In the genomic region with DNA sequence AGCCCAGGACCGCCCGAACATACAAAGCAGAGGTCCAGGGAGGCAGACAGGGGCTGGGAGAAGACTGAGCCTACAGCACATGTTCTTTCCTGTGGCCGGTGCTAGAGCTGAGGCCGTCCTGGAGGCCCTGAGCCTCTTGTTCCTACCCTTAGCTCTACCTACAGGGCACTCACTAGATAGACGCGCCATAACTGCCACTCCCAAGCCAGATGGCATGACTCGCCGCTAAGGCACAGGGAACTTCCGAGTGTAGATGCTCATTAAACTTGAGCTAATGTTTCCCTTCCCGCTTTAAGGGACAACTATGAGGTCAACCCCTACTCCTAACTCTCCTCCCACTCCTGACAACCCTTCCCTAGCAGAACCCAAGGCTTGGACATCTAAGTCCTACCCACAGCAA, we compare ENCODE assay signal across 22 mouse cellular contexts. TPM values are rescaled to one million over a fixed set of nuclear protein-coding genes. Genes with fewer than 3 reads are reported as not detected.
DNase-seq lines count a peak whose midpoint lies in the region; ATAC-seq lines count a peak whose summit lies in the region.
"Had no signal": no experiment of that assay in that cellular context is flagged by ENCODE, and none has a peak within 500 bp of the region (broad histone marks: within the 10 kb centered on the region; RNA-seq: fewer than 3 reads in every experiment).

No protein-coding gene starts in this region.

- DNase-seq in forebrain, embryonic 10.5 days (ENCODE audit: extremely low spot score, low spot score), result no peak
- peak; percentile 17 for DNase-seq in retina, postnatal 1 day
- DNase-seq in retina, embryonic 14.5 days (ENCODE audit: low spot score), result no peak
- DNase-seq in spleen, postnatal 36 days (ENCODE audit: low spot score in 2 of 2), result no peak
- DNase-seq: adrenal gland, postnatal 36 days; heart, postnatal 10 days; kidney, adult 11 months; layer of hippocampus, postnatal 36 days; liver, postnatal 0 days had no signal

- H3K9me3 ChIP-seq in forebrain, embryonic 10.5 days, result no peaks in the 10 kb centered on the region
- no peaks in the 10 kb centered on the region for H3K9me3 ChIP-seq in forebrain, embryonic 15.5 days
- H3K9me3 ChIP-seq in forebrain, embryonic 12.5 days, result no peaks in the 10 kb centered on the region
- H3K9me3 ChIP-seq: heart, embryonic 12.5 days; kidney, embryonic 15.5 days; limb, embryonic 12.5 days; midbrain, embryonic 10.5 days; neural tube, embryonic 13.5 days had no signal

- H3K4me2 ChIP-seq in forebrain, embryonic 15.5 days (replicated peaks), result no peak overlapping the region
- no peak overlapping the region for H3K4me2 ChIP-seq in forebrain, embryonic 12.5 days
- H3K4me2 ChIP-seq: heart, embryonic 12.5 days; hindbrain, embryonic 14.5 days; kidney, embryonic 15.5 days; limb, embryonic 12.5 days; liver, embryonic 11.5 days had no signal

- peaks cover 46% of the 10 kb centered on the region for H3K36me3 ChIP-seq in forebrain, embryonic 10.5 days (replicated peaks)
- H3K36me3 ChIP-seq in forebrain, embryonic 15.5 days, result no peaks in the 10 kb centered on the region
- peaks cover 4% of the 10 kb centered on the region for H3K36me3 ChIP-seq in forebrain, embryonic 12.5 days (replicated peaks)
- H3K36me3 ChIP-seq: heart, embryonic 12.5 days; kidney, embryonic 15.5 days had no signal

- no peak overlapping the region for H3K9ac ChIP-seq in forebrain, embryonic 15.5 days (replicated peaks)
- H3K9ac ChIP-seq in forebrain, embryonic 12.5 days, result no peak overlapping the region
- H3K9ac ChIP-seq: heart, embryonic 12.5 days; hindbrain, embryonic 14.5 days; kidney, embryonic 15.5 days; limb, embryonic 12.5 days; liver, postnatal 0 days; neural tube, embryonic 13.5 days had no signal

- ATAC-seq in forebrain, embryonic 15.5 days (replicated peaks), result no peak
- no peak for ATAC-seq in forebrain, embryonic 12.5 days (ENCODE audit: low FRiP score)
- ATAC-seq: liver, postnatal 0 days; lung, postnatal 0 days; midbrain, embryonic 16.5 days had no signal

- peaks cover 99% of the 10 kb centered on the region for H3K4me1 ChIP-seq in forebrain, embryonic 10.5 days
- peaks cover 81% of the 10 kb centered on the region for H3K4me1 ChIP-seq in forebrain, embryonic 15.5 days
- H3K4me1 ChIP-seq in brown adipose tissue, adult 24 weeks (ENCODE audit: control insufficient read depth, insufficient read depth, insufficient read length, low read length), result peaks cover 68% of the 10 kb centered on the region
- H3K4me1 ChIP-seq in forebrain, embryonic 12.5 days, result peaks cover 91% of the 10 kb centered on the region

- WGBS in forebrain, embryonic 10.5 days, result 94% methylated on average over 10 of the region's 10 CpGs
- WGBS in forebrain, embryonic 15.5 days, result 92% methylated on average over 10 of the region's 10 CpGs
- WGBS in forebrain, embryonic 12.5 days, result 93% methylated on average over 10 of the region's 10 CpGs

- no peaks in the 10 kb centered on the region for H3K27me3 ChIP-seq in forebrain, embryonic 10.5 days (ENCODE audit: poor library complexity, severe bottlenecking)
- no peaks in the 10 kb centered on the region for H3K27me3 ChIP-seq in forebrain, embryonic 15.5 days
- H3K27me3 ChIP-seq in forebrain, embryonic 12.5 days, result no peaks in the 10 kb centered on the region
- H3K27me3 ChIP-seq: heart, embryonic 12.5 days; kidney, embryonic 15.5 days; neural tube, embryonic 13.5 days had no signal

- 0 out of 2 replicates have a peak overlapping the region, but pooled peaks have one; percentile 41 for H3K27ac ChIP-seq in forebrain, embryonic 10.5 days
- H3K27ac ChIP-seq in forebrain, embryonic 15.5 days (replicated peaks), result no peak overlapping the region
- peak overlapping the region; percentile 26 for H3K27ac ChIP-seq in brown adipose tissue, adult 24 weeks (replicated peaks; ENCODE audit: low read depth, low read length)
- H3K27ac ChIP-seq in forebrain, embryonic 12.5 days, result no peak overlapping the region
- H3K27ac ChIP-seq: hindbrain, embryonic 14.5 days; kidney, embryonic 15.5 days; limb, embryonic 12.5 days; midbrain, embryonic 10.5 days; neural tube, embryonic 13.5 days had no signal

- H3K4me3 ChIP-seq in forebrain, embryonic 10.5 days, result no peak overlapping the region
- no peak overlapping the region for H3K4me3 ChIP-seq in forebrain, embryonic 15.5 days
- no peak overlapping the region for H3K4me3 ChIP-seq in brown adipose tissue, adult 24 weeks (ENCODE audit: insufficient read depth, low read depth, low read length)
- H3K4me3 ChIP-seq in forebrain, embryonic 12.5 days (replicated peaks), result no peak overlapping the region
- H3K4me3 ChIP-seq: heart, embryonic 12.5 days; kidney, embryonic 15.5 days; limb, embryonic 12.5 days; midbrain, embryonic 10.5 days; myocyte; neural tube, embryonic 13.5 days had no signal

RNA-seq across cellular contexts. Expression of gene Ccdc85c, which starts 6.3 kb away (rescaled TPM):
- polyA plus RNA-seq in forebrain, embryonic 10.5 days (2016; fragmentation: Nextera tagmentation; extraction: Ambion mirVana), result 13.5 and 14.6 TPM in 2 replicates
- 14.3 and 16.3 TPM in 2 replicates for polyA plus RNA-seq in forebrain, embryonic 15.5 days (2015; fragmentation: Nextera tagmentation; extraction: Ambion mirVana)
- polyA plus RNA-seq in brown adipose tissue, adult 24 weeks (2012; ENCODE audit: insufficient read depth, insufficient read length, missing spikeins), result 2.3 and 3.3 TPM in 2 replicates
- 10.7 and 14.7 TPM in 2 replicates for polyA plus RNA-seq in forebrain, embryonic 12.5 days (2016; fragmentation: Nextera tagmentation; extraction: Ambion mirVana)

RNA-seq across cellular contexts. Expression of gene Hhipl1, which starts 37.1 kb away (rescaled TPM):
- polyA plus RNA-seq in forebrain, embryonic 10.5 days (2016; fragmentation: Nextera tagmentation; extraction: Ambion mirVana), result 2.8 and 3.4 TPM in 2 replicates
- 1.8 and 1.9 TPM in 2 replicates for polyA plus RNA-seq in forebrain, embryonic 15.5 days (2015; fragmentation: Nextera tagmentation; extraction: Ambion mirVana)
- polyA plus RNA-seq in brown adipose tissue, adult 24 weeks (2012; ENCODE audit: insufficient read depth, insufficient read length, missing spikeins), result not detected in 2 replicates
- polyA plus RNA-seq in forebrain, embryonic 12.5 days (2016; fragmentation: Nextera tagmentation; extraction: Ambion mirVana), result 3.3 and 3.5 TPM in 2 replicates
- polyA plus RNA-seq: liver, embryonic 11.5 days had no signal

Comparison
In these comparisons a context has a peak if more than half of its experiments do, and no peak if none do; other contexts are left out.
1. H3K27ac ChIP-seq: peak in forebrain, embryonic 10.5 days (single experiment) and brown adipose tissue, adult 24 weeks (single experiment); none in forebrain, embryonic 15.5 days (single experiment) and forebrain, embryonic 12.5 days (single experiment).